Mouse (Mus musculus) kidney, postnatal 0 days (tissue): ENCODE data around the gene Thnsl1. TPM values are rescaled to one million over a fixed set of nuclear protein-coding genes. Genes with fewer than 3 reads are reported as not detected.

Source experiments
- ATAC-seq: fragments of 200-750 bp; cut with Nextera tagmentation; replicated peaks from 2 replicates; pipeline ENCODE4 v1.8.0; 2017; ENCODE audit warnings: low read depth, moderate number of reproducible peaks, moderate TSS enrichment, moderate library complexity; ENCODE audit not compliant: low FRiP score
- DNase-seq: peaks from one replicate; pipeline ENCODE4 v3.0.0-alpha.2; 2016; ENCODE audit warnings: low spot score
- H3K27ac ChIP-seq: fragments of 300-500 bp; sonication (generic); 2 replicates; pipeline ENCODE4 v1.5.1; 2014; ENCODE audit warnings: mild to moderate bottlenecking
- H3K27me3 ChIP-seq: fragments of 300-500 bp; sonication (generic); 2 replicates; pipeline ENCODE4 v1.6.1; 2014; ENCODE audit warnings: low read length, mixed read lengths; ENCODE audit not compliant: insufficient read depth
- H3K36me3 ChIP-seq: fragments of 300-500 bp; sonication (generic); 2 replicates; pipeline ENCODE4 v1.6.1; 2014; ENCODE audit warnings: low read length, mixed read lengths; ENCODE audit not compliant: insufficient read depth
- H3K4me1 ChIP-seq: fragments of 300-500 bp; sonication (generic); replicated peaks from 2 replicates; pipeline ENCODE4 v1.6.1; 2014; ENCODE audit warnings: antibody characterized with exemption, low read length, mixed read lengths; ENCODE audit not compliant: insufficient read depth
- H3K4me2 ChIP-seq: fragments of 300-500 bp; sonication (generic); 2 replicates; pipeline ENCODE4 v1.6.1; 2014; ENCODE audit warnings: mild to moderate bottlenecking, low read length, moderate library complexity, mixed read lengths
- H3K4me3 ChIP-seq: fragments of 300-500 bp; sonication (generic); replicated peaks from 2 replicates; pipeline ENCODE4 v1.5.1; 2014; ENCODE audit warnings: low read depth, low read length
- H3K9ac ChIP-seq: fragments of 300-500 bp; sonication (generic); 2 replicates; pipeline ENCODE4 v1.6.1; 2014; ENCODE audit warnings: low read depth, low read length
- H3K9me3 ChIP-seq: fragments of 300-500 bp; sonication (generic); replicated peaks from 2 replicates; pipeline ENCODE4 v1.6.1; 2016; ENCODE audit warnings: low read length, inconsistent platforms, mixed read lengths
- CTCF ChIP-seq: IDR thresholded peaks from 2 replicates; pipeline ENCODE4 v1.5.1; 2016; ENCODE audit warnings: antibody characterized with exemption, low read depth, mild to moderate bottlenecking, moderate library complexity
- WGBS: fragments of 180-500 bp; shearing (Covaris S2); extraction: QIAGEN DNeasy Blood & Tissue Kit; methylation state at CpG from one replicate; pipeline ENCODE4 v1.1.7; 2014; 5-methylcytosine and 5-hydroxymethylcytosine counted together
- polyA plus RNA-seq: library from polyadenylated mRNA; unstranded; fragments of >200 nt; fragmentation: Nextera tagmentation; extraction: Ambion mirVana; gene quantifications from 2 replicates; pipeline ENCODE4 v1.2.1, GENCODE M21; 2015

The Thnsl1 gene
- polyA plus RNA-seq, 1 experiment from 2014 or later, result 5.8 TPM

- TF ChIP-seq CTCF, result peak; percentile 19; the same call in 1 of the 2 replicates
- WGBS, result 87% methylated on average over 2 of the region's 2 CpGs
- Histone ChIP-seq H3K9ac (no peak overlapping the region), H3K27ac (no peak overlapping the region), H3K9me3 (no peaks in the 10 kb centered on the region), H3K27me3 (no peaks in the 10 kb centered on the region), H3K4me1 (no peaks in the 10 kb centered on the region), H3K36me3 (no peaks in the 10 kb centered on the region), H3K4me3 (no peak overlapping the region), H3K4me2 (no peak overlapping the region)
- DNase-seq, result no peak
- peak; percentile 79 for ATAC-seq
Observed at GRCm38 (mm10) chr2:21245477-21246102, 40.1 kb downstream of the Thnsl1 start.

- H3K4me3 ChIP-seq, result no peak overlapping the region
- H3K4me1 ChIP-seq, result no peaks in the 10 kb centered on the region
- WGBS, result 74% methylated on average over 3 of the region's 3 CpGs
- H3K4me2 ChIP-seq, result no peak overlapping the region
- no peak overlapping the region for H3K27ac ChIP-seq
- DNase-seq (no peak), ATAC-seq (no peak)
- no peaks in the 10 kb centered on the region for H3K36me3 ChIP-seq
- H3K27me3 ChIP-seq, result no peaks in the 10 kb centered on the region
- H3K9me3 ChIP-seq, result no peaks in the 10 kb centered on the region
- no peak for TF ChIP-seq CTCF
- H3K9ac ChIP-seq, result no peak overlapping the region
Observed at GRCm38 (mm10) chr2:21253644-21254043, 48.1 kb downstream of the Thnsl1 start.

- Histone ChIP-seq H3K4me1 (no peaks in the 10 kb centered on the region), H3K36me3 (no peaks in the 10 kb centered on the region), H3K9me3 (no peaks in the 10 kb centered on the region), H3K27me3 (no peaks in the 10 kb centered on the region), H3K4me3 (no peak overlapping the region), H3K27ac (no peak overlapping the region), H3K4me2 (no peak overlapping the region), H3K9ac (no peak overlapping the region)
- ATAC-seq, result no peak
- no peak for DNase-seq
- no peak for TF ChIP-seq CTCF
Observed at GRCm38 (mm10) chr2:21254308-21254707, 48.8 kb downstream of the Thnsl1 start.

GRCm38 (mm10) chr2:21258281-21258680, 52.8 kb downstream of the Thnsl1 start:
- Histone ChIP-seq H3K27me3 (no peaks in the 10 kb centered on the region), H3K4me2 (no peak overlapping the region), H3K36me3 (no peaks in the 10 kb centered on the region), H3K4me1 (no peaks in the 10 kb centered on the region), H3K9me3 (no peaks in the 10 kb centered on the region), H3K4me3 (no peak overlapping the region), H3K9ac (no peak overlapping the region), H3K27ac (no peak overlapping the region)
- no peak for TF ChIP-seq CTCF
- DNase-seq (no peak), ATAC-seq (no peak)
- WGBS, result 76% methylated on average over 4 of the region's 4 CpGs

- DNase-seq (no peak), ATAC-seq (no peak)
- WGBS, result 41% methylated on average over 5 of the region's 5 CpGs
- H3K27me3 ChIP-seq, result no peaks in the 10 kb centered on the region
- no peak overlapping the region for H3K4me2 ChIP-seq
- no peak overlapping the region for H3K9ac ChIP-seq
- H3K36me3 ChIP-seq, result no peaks in the 10 kb centered on the region
- no peaks in the 10 kb centered on the region for H3K9me3 ChIP-seq
- H3K4me1 ChIP-seq, result no peaks in the 10 kb centered on the region
- H3K4me3 ChIP-seq, result no peak overlapping the region
- no peak overlapping the region for H3K27ac ChIP-seq
- TF ChIP-seq CTCF, result no peak
Observed at GRCm38 (mm10) chr2:21259081-21259480, 53.6 kb downstream of the Thnsl1 start.

- no peak for DNase-seq
- Histone ChIP-seq H3K4me2 (no peak overlapping the region), H3K9me3 (no peaks in the 10 kb centered on the region), H3K9ac (no peak overlapping the region), H3K36me3 (no peaks in the 10 kb centered on the region), H3K27ac (no peak overlapping the region), H3K4me1 (no peaks in the 10 kb centered on the region), H3K4me3 (no peak overlapping the region), H3K27me3 (no peaks in the 10 kb centered on the region)
- WGBS, result 53% methylated on average over 4 of the region's 4 CpGs
- no peak for ATAC-seq
- TF ChIP-seq CTCF, result no peak
Observed at GRCm38 (mm10) chr2:21260060-21260459, 54.5 kb downstream of the Thnsl1 start.
